Comparison of ENCODE assay signal across 16 mouse cellular contexts in the genomic region with DNA sequence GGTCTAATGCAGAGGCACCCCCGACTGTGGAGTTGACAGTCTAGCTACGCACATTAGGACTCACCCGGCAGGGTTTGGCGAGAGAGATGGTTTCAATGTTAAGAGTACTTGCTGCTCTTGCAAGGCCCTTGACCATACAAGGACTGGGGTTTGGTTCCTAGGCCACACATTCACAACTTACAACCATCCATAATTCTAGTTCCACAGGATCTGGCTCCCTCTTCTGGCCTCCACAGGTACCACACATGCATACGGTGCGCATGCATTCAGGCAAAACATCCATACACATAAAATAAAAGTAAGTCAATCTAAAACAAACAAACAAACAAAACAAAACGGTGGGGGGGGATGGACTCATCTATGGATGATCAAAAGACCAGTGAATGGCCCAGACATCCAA. TPM values are rescaled to one million over a fixed set of nuclear protein-coding genes. Genes with fewer than 3 reads are reported as not detected.
DNase-seq lines count a peak whose midpoint lies in the region; ATAC-seq and TF ChIP-seq lines count a peak whose summit lies in the region.
"Had no signal": no experiment of that assay in that cellular context is flagged by ENCODE, and none has a peak within 500 bp of the region (broad histone marks: within the 10 kb centered on the region; RNA-seq: fewer than 3 reads in every experiment).

No protein-coding gene starts in this region.

- DNase-seq in CD4-positive, CD25-positive, alpha-beta regulatory T cell, adult 2 months (ENCODE audit: low read depth, low spot score), result peak; percentile 19
- DNase-seq in liver, embryonic 14.5 days (ENCODE audit: low read depth in 3 of 3, low spot score in 3 of 3), result no peak
- no peak for DNase-seq in liver, embryonic 11.5 days (ENCODE audit: low spot score)
- no peak for DNase-seq in adrenal gland, adult (ENCODE audit: inconsistent age in 2 of 2, low spot score in 1 of 2)
- no peak for DNase-seq in gastrocnemius, postnatal 14 days
- DNase-seq: adrenal gland, postnatal 25 days; cerebellum, adult 8-10 months; kidney, adult 9 months; left cerebral cortex, postnatal 4 days had no signal

- H3K4me1 ChIP-seq in liver, embryonic 14.5 days (replicated peaks; ENCODE audit: control insufficient read depth in 2 of 2, insufficient read depth in 2 of 2, low read length in 1 of 2), result no peaks in the 10 kb centered on the region
- H3K4me1 ChIP-seq in liver, embryonic 11.5 days (replicated peaks; ENCODE audit: control insufficient read depth, insufficient read depth, low read length), result no peaks in the 10 kb centered on the region
- H3K4me1 ChIP-seq in E14TG2a.4 (replicated peaks; ENCODE audit: low read depth, low read length), result peaks cover 64% of the 10 kb centered on the region
- H3K4me1 ChIP-seq in cortical plate, adult 2 months (ENCODE audit: control insufficient read depth, insufficient read depth, low read length), result no peaks in the 10 kb centered on the region

- ATAC-seq in CD4-positive, CD25-positive, alpha-beta regulatory T cell, adult 4 months, result no peak
- ATAC-seq in liver, embryonic 14.5 days (ENCODE audit: insufficient read depth), result no peak
- no peak for ATAC-seq in liver, embryonic 11.5 days (replicated peaks; ENCODE audit: low FRiP score)
- ATAC-seq: midbrain, embryonic 13.5 days had no signal

- no peak overlapping the region for H3K4me2 ChIP-seq in liver, embryonic 14.5 days (ENCODE audit: low read depth)
- H3K4me2 ChIP-seq in liver, embryonic 11.5 days, result no peak overlapping the region
- H3K4me2 ChIP-seq: heart, embryonic 11.5 days; hindbrain, embryonic 13.5 days; midbrain, embryonic 13.5 days had no signal

- no peaks in the 10 kb centered on the region for H3K36me3 ChIP-seq in liver, embryonic 14.5 days (replicated peaks; ENCODE audit: control insufficient read depth, insufficient read depth, low read depth)
- no peaks in the 10 kb centered on the region for H3K36me3 ChIP-seq in liver, embryonic 11.5 days (ENCODE audit: control insufficient read depth, insufficient read depth, low read length)
- H3K36me3 ChIP-seq in E14TG2a.4 (ENCODE audit: insufficient read depth, low read length), result peaks cover 13% of the 10 kb centered on the region; the same call in 1 of the 2 replicates
- H3K36me3 ChIP-seq: hindbrain, embryonic 13.5 days; midbrain, embryonic 13.5 days had no signal

- no peak overlapping the region for H3K9ac ChIP-seq in liver, embryonic 14.5 days (replicated peaks)
- H3K9ac ChIP-seq in liver, embryonic 11.5 days (ENCODE audit: low read depth, low read length), result no peak overlapping the region
- H3K9ac ChIP-seq: hindbrain, embryonic 13.5 days; midbrain, embryonic 13.5 days had no signal

- no peak overlapping the region for H3K27ac ChIP-seq in liver, embryonic 14.5 days
- H3K27ac ChIP-seq in liver, embryonic 11.5 days (ENCODE audit: low read depth, low read length), result no peak overlapping the region
- no peak overlapping the region for H3K27ac ChIP-seq in cortical plate, adult 2 months (ENCODE audit: insufficient read depth, low read length)
- H3K27ac ChIP-seq: hindbrain, embryonic 13.5 days; midbrain, embryonic 13.5 days had no signal

- no peaks in the 10 kb centered on the region for H3K9me3 ChIP-seq in liver, embryonic 14.5 days (ENCODE audit: control insufficient read depth, low read length)
- H3K9me3 ChIP-seq in liver, embryonic 11.5 days (ENCODE audit: control insufficient read depth, low read length), result no peaks in the 10 kb centered on the region; the same call in 1 of the 2 replicates
- no peaks in the 10 kb centered on the region for H3K9me3 ChIP-seq in E14TG2a.4 (ENCODE audit: low read length)
- H3K9me3 ChIP-seq: hindbrain, embryonic 13.5 days; midbrain, embryonic 13.5 days had no signal

- TF ChIP-seq POLR2A in cortical plate, adult 2 months (IDR thresholded peaks at IDR 0.05; ENCODE audit: extremely low read depth, insufficient read depth, low read length), result no peak

- H3K27me3 ChIP-seq in liver, embryonic 14.5 days (ENCODE audit: control insufficient read depth, insufficient read depth, low read length), result peaks cover 14% of the 10 kb centered on the region
- H3K27me3 ChIP-seq in liver, embryonic 11.5 days (replicated peaks; ENCODE audit: control insufficient read depth, insufficient read depth, low read length), result peaks cover 21% of the 10 kb centered on the region
- peaks cover 14% of the 10 kb centered on the region for H3K27me3 ChIP-seq in E14TG2a.4 (ENCODE audit: insufficient read depth, low read length)
- H3K27me3 ChIP-seq: Patski had no signal

- 83% methylated on average over 7 of the region's 7 CpGs for WGBS in liver, embryonic 14.5 days (ENCODE audit: insufficient replicate concordance)
- 86% methylated on average over 7 of the region's 7 CpGs for WGBS in liver, embryonic 11.5 days

- TF ChIP-seq EP300 in liver, embryonic 14.5 days (IDR thresholded peaks at IDR 0.05; ENCODE audit: low read depth), result no peak

- TF ChIP-seq CTCF in liver, embryonic 14.5 days (IDR thresholded peaks at IDR 0.05; ENCODE audit: low read depth), result peak; percentile 72
- peak; percentile 77 for TF ChIP-seq CTCF in E14TG2a.4 (conservative IDR thresholded peaks at IDR 0.05; ENCODE audit: low read length)
- 0 out of 2 replicates have a peak, but pooled peaks have one; percentile 10 for TF ChIP-seq CTCF in cortical plate, adult 2 months (IDR thresholded peaks at IDR 0.05; ENCODE audit: extremely low read depth, insufficient read depth, low read length)

- intact Hi-C loops in gastrocnemius, postnatal 14 days (cut with DNase I; ENCODE audit: low total_unique reads), result no loop called here

- H3K4me3 ChIP-seq in liver, embryonic 14.5 days (ENCODE audit: insufficient read depth in 1 of 2, low read depth in 2 of 2, low read length in 2 of 2), result no peak overlapping the region
- H3K4me3 ChIP-seq in liver, embryonic 11.5 days (ENCODE audit: low read depth, low read length), result no peak overlapping the region
- no peak overlapping the region for H3K4me3 ChIP-seq in E14TG2a.4 (replicated peaks; ENCODE audit: low read length)
- H3K4me3 ChIP-seq in cortical plate, adult 2 months (ENCODE audit: insufficient read depth, low read length), result no peak overlapping the region
- H3K4me3 ChIP-seq: hindbrain, embryonic 13.5 days; midbrain, embryonic 13.5 days had no signal

RNA-seq across cellular contexts. Expression of a gene that starts 15.3 kb away (rescaled TPM):
- not detected for polyA plus RNA-seq in CD4-positive, CD25-positive, alpha-beta regulatory T cell, adult 4 months (2017; shearing (Covaris generic))
- polyA plus RNA-seq in liver, embryonic 14.5 days (2012; rRNA removed), result 0.02 and 0.03 TPM in 2 replicates
- not detected in 2 replicates for polyA plus RNA-seq in liver, embryonic 14.5 days (2014; fragmentation: Nextera tagmentation; extraction: Ambion mirVana)
- polyA plus RNA-seq in liver, embryonic 11.5 days (2014; fragmentation: Nextera tagmentation; extraction: Ambion mirVana), result 0.35 and 0.41 TPM in 2 replicates
- 1.2 and 1.4 TPM in 2 replicates for polyA plus RNA-seq in cortical plate, adult 2 months (2012; rRNA removed)
- total RNA-seq in gastrocnemius, postnatal 14 days (2021), result 1 to 10 TPM; 1.6 to 1.7 TPM
- total RNA-seq: adrenal gland, postnatal 25 days had no signal
- polyA plus RNA-seq: Patski had no signal

RNA-seq across cellular contexts. Expression of a gene that starts 18.4 kb away (rescaled TPM):
- 1 to 10 TPM; 7.5 to 9.2 TPM for polyA plus RNA-seq in CD4-positive, CD25-positive, alpha-beta regulatory T cell, adult 4 months (2017; shearing (Covaris generic))
- polyA plus RNA-seq in liver, embryonic 14.5 days (2012; rRNA removed), result 1.9 and 2.3 TPM in 2 replicates
- 1.8 and 2.1 TPM in 2 replicates for polyA plus RNA-seq in liver, embryonic 14.5 days (2014; fragmentation: Nextera tagmentation; extraction: Ambion mirVana)
- 8.0 and 8.4 TPM in 2 replicates for polyA plus RNA-seq in liver, embryonic 11.5 days (2014; fragmentation: Nextera tagmentation; extraction: Ambion mirVana)
- polyA plus RNA-seq in cortical plate, adult 2 months (2012; rRNA removed), result 3.3 and 3.4 TPM in 2 replicates
- total RNA-seq in gastrocnemius, postnatal 14 days (2021), result 1 to 10 TPM; 1.6 TPM

RNA-seq across cellular contexts. Expression of a gene that starts 38.7 kb away (rescaled TPM):
- 1 to 10 TPM; 2.5 to 3.5 TPM for polyA plus RNA-seq in CD4-positive, CD25-positive, alpha-beta regulatory T cell, adult 4 months (2017; shearing (Covaris generic))
- polyA plus RNA-seq in liver, embryonic 14.5 days (2012; rRNA removed), result 1.4 and 1.7 TPM in 2 replicates
- polyA plus RNA-seq in liver, embryonic 14.5 days (2014; fragmentation: Nextera tagmentation; extraction: Ambion mirVana), result 2.0 and 2.4 TPM in 2 replicates
- 6.7 and 6.8 TPM in 2 replicates for polyA plus RNA-seq in liver, embryonic 11.5 days (2014; fragmentation: Nextera tagmentation; extraction: Ambion mirVana)
- 10.6 and 11.8 TPM in 2 replicates for polyA plus RNA-seq in cortical plate, adult 2 months (2012; rRNA removed)
- 1 to 10 TPM; 1.1 to 1.4 TPM for total RNA-seq in gastrocnemius, postnatal 14 days (2021)

RNA-seq across cellular contexts. Expression of a gene that starts 40.9 kb away (rescaled TPM):
- polyA plus RNA-seq in CD4-positive, CD25-positive, alpha-beta regulatory T cell, adult 4 months (2017; shearing (Covaris generic)), result 100 to 1,000 TPM; 120 to 140 TPM
- 13.2 and 46.8 TPM in 2 replicates for polyA plus RNA-seq in liver, embryonic 14.5 days (2012; rRNA removed)
- 82.8 and 93.3 TPM in 2 replicates for polyA plus RNA-seq in liver, embryonic 14.5 days (2014; fragmentation: Nextera tagmentation; extraction: Ambion mirVana)
- 218 and 234 TPM in 2 replicates for polyA plus RNA-seq in liver, embryonic 11.5 days (2014; fragmentation: Nextera tagmentation; extraction: Ambion mirVana)
- polyA plus RNA-seq in cortical plate, adult 2 months (2012; rRNA removed), result 78.9 and 87.7 TPM in 2 replicates
- 10 to 100 TPM; 21.5 to 30.1 TPM for total RNA-seq in gastrocnemius, postnatal 14 days (2021)

RNA-seq across cellular contexts. Expression of a gene that starts 45.5 kb away (rescaled TPM):
- 100 to 1,000 TPM; 205 to 239 TPM for polyA plus RNA-seq in CD4-positive, CD25-positive, alpha-beta regulatory T cell, adult 4 months (2017; shearing (Covaris generic))
- polyA plus RNA-seq in liver, embryonic 14.5 days (2012; rRNA removed), result 26.5 and 50.5 TPM in 2 replicates
- 184 and 188 TPM in 2 replicates for polyA plus RNA-seq in liver, embryonic 14.5 days (2014; fragmentation: Nextera tagmentation; extraction: Ambion mirVana)
- polyA plus RNA-seq in liver, embryonic 11.5 days (2014; fragmentation: Nextera tagmentation; extraction: Ambion mirVana), result 136 and 141 TPM in 2 replicates
- 208 and 226 TPM in 2 replicates for polyA plus RNA-seq in cortical plate, adult 2 months (2012; rRNA removed)
- 10 to 100 TPM; 73.9 to 78.5 TPM for total RNA-seq in gastrocnemius, postnatal 14 days (2021)

Comparison
In these comparisons a context has a peak if more than half of its experiments do, and no peak if none do; other contexts are left out.
1. CTCF ChIP-seq: peak in every context shown above with its lines; median percentile 77 in E14TG2a.4; 72 in liver, embryonic 14.5 days; 10 in cortical plate, adult 2 months.